In the genomic region with DNA sequence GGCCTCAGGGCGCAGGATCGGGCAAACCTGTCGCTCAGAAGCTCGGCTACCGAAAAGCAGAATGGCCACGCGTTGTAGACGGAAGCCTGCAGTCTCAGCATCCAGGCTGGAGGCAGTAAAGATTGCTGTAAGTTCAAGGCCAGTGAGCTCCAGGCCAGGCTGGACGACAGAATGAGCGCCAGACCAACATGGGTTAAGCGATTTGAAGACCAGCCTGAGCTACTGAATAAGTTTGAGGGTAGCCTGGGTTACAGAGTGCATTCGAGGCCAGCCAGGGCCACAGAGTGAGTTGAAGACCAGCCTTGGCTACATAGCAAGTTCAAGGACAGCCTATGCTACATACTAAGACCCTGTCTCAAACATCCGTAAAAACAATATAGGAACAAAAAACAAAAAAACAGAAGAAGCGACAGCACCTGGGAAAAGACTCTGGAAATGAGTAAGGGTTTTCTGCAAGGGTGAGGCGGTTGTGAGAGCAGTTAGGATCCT, we compare ENCODE assay signal across 7 mouse cellular contexts. TPM values are rescaled to one million over a fixed set of nuclear protein-coding genes. Genes with fewer than 3 reads are reported as not detected.
DNase-seq lines count a peak whose midpoint lies in the region; ATAC-seq lines count a peak whose summit lies in the region.

No protein-coding gene starts in this region.

- peak; percentile 0; the same call in 1 of the 2 replicates for ATAC-seq in lung, embryonic 15.5 days (ENCODE audit: borderline replicate concordance, extremely low read depth, low FRiP score, low TSS enrichment)
- peak; percentile 13 for ATAC-seq in erythroid progenitor cell, adult 5-6 weeks (replicated peaks; ENCODE audit: low FRiP score, poor library complexity, severe bottlenecking)
- ATAC-seq in neural tube, embryonic 15.5 days (ENCODE audit: low FRiP score), result peak; percentile 10; the same call in 1 of the 2 replicates

- peak overlapping the region; percentile 88 for H3K27ac ChIP-seq in lung, embryonic 15.5 days
- peak overlapping the region; percentile 91 for H3K27ac ChIP-seq in limb, embryonic 10.5 days
- H3K27ac ChIP-seq in neural tube, embryonic 15.5 days (replicated peaks), result peak overlapping the region; percentile 76

- H3K9ac ChIP-seq in lung, embryonic 15.5 days, result peak overlapping the region; percentile 71
- H3K9ac ChIP-seq in neural tube, embryonic 15.5 days (replicated peaks), result peak overlapping the region; percentile 65

- H3K4me1 ChIP-seq in lung, embryonic 15.5 days, result peaks cover 33% of the 10 kb centered on the region
- H3K4me1 ChIP-seq in limb, embryonic 10.5 days, result peaks cover 38% of the 10 kb centered on the region
- H3K4me1 ChIP-seq in neural tube, embryonic 15.5 days, result peaks cover 34% of the 10 kb centered on the region

- no peak for DNase-seq in lung, postnatal 10 days
- DNase-seq in limb, embryonic 10.5 days (ENCODE audit: low spot score), result no peak
- DNase-seq in spleen, postnatal 36 days (ENCODE audit: low spot score in 2 of 2), result no peak
- DNase-seq in right cerebral cortex, postnatal 4 days, result no peak

- 2% methylated on average over 15 of the region's 15 CpGs for WGBS in lung, embryonic 15.5 days
- 5% methylated on average over 15 of the region's 15 CpGs for WGBS in limb, embryonic 10.5 days
- 5% methylated on average over 15 of the region's 15 CpGs for WGBS in neural tube, embryonic 15.5 days

- H3K27me3 ChIP-seq in lung, embryonic 15.5 days, result no peaks in the 10 kb centered on the region
- no peaks in the 10 kb centered on the region for H3K27me3 ChIP-seq in limb, embryonic 10.5 days (ENCODE audit: low read depth, poor library complexity, severe bottlenecking)
- no peaks in the 10 kb centered on the region for H3K27me3 ChIP-seq in neural tube, embryonic 15.5 days (replicated peaks)

- H3K9me3 ChIP-seq in lung, embryonic 15.5 days, result no peaks in the 10 kb centered on the region
- H3K9me3 ChIP-seq in limb, embryonic 10.5 days (replicated peaks), result no peaks in the 10 kb centered on the region
- no peaks in the 10 kb centered on the region for H3K9me3 ChIP-seq in neural tube, embryonic 15.5 days (replicated peaks)

- H3K36me3 ChIP-seq in lung, embryonic 15.5 days, result peaks cover 63% of the 10 kb centered on the region
- peaks cover 69% of the 10 kb centered on the region for H3K36me3 ChIP-seq in limb, embryonic 10.5 days
- H3K36me3 ChIP-seq in neural tube, embryonic 15.5 days, result peaks cover 30% of the 10 kb centered on the region

- H3K4me2 ChIP-seq in lung, embryonic 15.5 days, result peak overlapping the region; percentile 92
- H3K4me2 ChIP-seq in neural tube, embryonic 15.5 days, result peak overlapping the region; percentile 84

- H3K4me3 ChIP-seq in lung, embryonic 15.5 days, result peak overlapping the region; percentile 66
- peak overlapping the region; percentile 75 for H3K4me3 ChIP-seq in limb, embryonic 10.5 days
- peak overlapping the region; percentile 60 for H3K4me3 ChIP-seq in neural tube, embryonic 15.5 days (replicated peaks)

RNA-seq across cellular contexts. Expression of a gene that starts 0.5 kb away (rescaled TPM):
- 66.3 and 66.7 TPM in 2 replicates for polyA plus RNA-seq in lung, embryonic 15.5 days (2015; fragmentation: Nextera tagmentation; extraction: Ambion mirVana)
- 6.3 and 10.1 TPM in 2 replicates for total RNA-seq in erythroid progenitor cell, adult 5-6 weeks (2015; ENCODE audit: low replicate concordance)
- total RNA-seq in erythroid progenitor cell, adult 5-6 weeks (2017; ENCODE audit: low replicate concordance), result 3.6 and 8.7 TPM in 2 replicates
- 89.7 and 92.2 TPM in 2 replicates for polyA plus RNA-seq in limb, embryonic 10.5 days (2016; fragmentation: Nextera tagmentation; extraction: Ambion mirVana)
- 9.8 and 19.8 TPM in 2 replicates for polyA plus RNA-seq in neural tube, embryonic 15.5 days (2015; fragmentation: Nextera tagmentation; extraction: Ambion mirVana)

RNA-seq across cellular contexts. Expression of a gene that starts 0.5 kb away (rescaled TPM):
- 88.1 and 92.6 TPM in 2 replicates for polyA plus RNA-seq in lung, embryonic 15.5 days (2015; fragmentation: Nextera tagmentation; extraction: Ambion mirVana)
- 50.7 and 80.7 TPM in 2 replicates for total RNA-seq in erythroid progenitor cell, adult 5-6 weeks (2015; ENCODE audit: low replicate concordance)
- 44.2 and 62.0 TPM in 2 replicates for total RNA-seq in erythroid progenitor cell, adult 5-6 weeks (2017; ENCODE audit: low replicate concordance)
- 74.7 and 75.0 TPM in 2 replicates for polyA plus RNA-seq in limb, embryonic 10.5 days (2016; fragmentation: Nextera tagmentation; extraction: Ambion mirVana)
- polyA plus RNA-seq in neural tube, embryonic 15.5 days (2015; fragmentation: Nextera tagmentation; extraction: Ambion mirVana), result 56.8 and 70.2 TPM in 2 replicates

RNA-seq across cellular contexts. Expression of a gene that starts 11.6 kb away (rescaled TPM):
- 545 and 586 TPM in 2 replicates for polyA plus RNA-seq in lung, embryonic 15.5 days (2015; fragmentation: Nextera tagmentation; extraction: Ambion mirVana)
- total RNA-seq in erythroid progenitor cell, adult 5-6 weeks (2015; ENCODE audit: low replicate concordance), result 17.3 and 28.9 TPM in 2 replicates
- 2.3 and 25.4 TPM in 2 replicates for total RNA-seq in erythroid progenitor cell, adult 5-6 weeks (2017; ENCODE audit: low replicate concordance)
- 979 and 1,027 TPM in 2 replicates for polyA plus RNA-seq in limb, embryonic 10.5 days (2016; fragmentation: Nextera tagmentation; extraction: Ambion mirVana)
- 605 and 615 TPM in 2 replicates for polyA plus RNA-seq in neural tube, embryonic 15.5 days (2015; fragmentation: Nextera tagmentation; extraction: Ambion mirVana)

RNA-seq across cellular contexts. Expression of a gene that starts 18.2 kb away (rescaled TPM):
- 35.5 and 36.5 TPM in 2 replicates for polyA plus RNA-seq in lung, embryonic 15.5 days (2015; fragmentation: Nextera tagmentation; extraction: Ambion mirVana)
- total RNA-seq in erythroid progenitor cell, adult 5-6 weeks (2015; ENCODE audit: low replicate concordance), result 20.9 and 30.2 TPM in 2 replicates
- total RNA-seq in erythroid progenitor cell, adult 5-6 weeks (2017; ENCODE audit: low replicate concordance), result 15.8 and 31.6 TPM in 2 replicates
- 47.8 and 50.6 TPM in 2 replicates for polyA plus RNA-seq in limb, embryonic 10.5 days (2016; fragmentation: Nextera tagmentation; extraction: Ambion mirVana)
- polyA plus RNA-seq in neural tube, embryonic 15.5 days (2015; fragmentation: Nextera tagmentation; extraction: Ambion mirVana), result 43.3 and 46.1 TPM in 2 replicates

RNA-seq across cellular contexts. Expression of a gene that starts 19.8 kb away (rescaled TPM):
- 49.7 and 50.4 TPM in 2 replicates for polyA plus RNA-seq in lung, embryonic 15.5 days (2015; fragmentation: Nextera tagmentation; extraction: Ambion mirVana)
- total RNA-seq in erythroid progenitor cell, adult 5-6 weeks (2015; ENCODE audit: low replicate concordance), result 15.9 and 24.1 TPM in 2 replicates
- total RNA-seq in erythroid progenitor cell, adult 5-6 weeks (2017; ENCODE audit: low replicate concordance), result 0.90 TPM in 1 of 2 replicates, not detected in the other
- 15.6 and 18.3 TPM in 2 replicates for polyA plus RNA-seq in limb, embryonic 10.5 days (2016; fragmentation: Nextera tagmentation; extraction: Ambion mirVana)
- polyA plus RNA-seq in neural tube, embryonic 15.5 days (2015; fragmentation: Nextera tagmentation; extraction: Ambion mirVana), result 14.2 and 24.2 TPM in 2 replicates
